Mouse (Mus musculus) induced T-regulatory cell, adult 2 months (primary cell): ENCODE data around the gene Atp11a.

Experiments
- DNase-seq: peaks from one replicate; pipeline ENCODE4 v3.0.0-alpha.2; 2012; ENCODE audit warnings: low read depth

The Atp11a gene

DNA sequence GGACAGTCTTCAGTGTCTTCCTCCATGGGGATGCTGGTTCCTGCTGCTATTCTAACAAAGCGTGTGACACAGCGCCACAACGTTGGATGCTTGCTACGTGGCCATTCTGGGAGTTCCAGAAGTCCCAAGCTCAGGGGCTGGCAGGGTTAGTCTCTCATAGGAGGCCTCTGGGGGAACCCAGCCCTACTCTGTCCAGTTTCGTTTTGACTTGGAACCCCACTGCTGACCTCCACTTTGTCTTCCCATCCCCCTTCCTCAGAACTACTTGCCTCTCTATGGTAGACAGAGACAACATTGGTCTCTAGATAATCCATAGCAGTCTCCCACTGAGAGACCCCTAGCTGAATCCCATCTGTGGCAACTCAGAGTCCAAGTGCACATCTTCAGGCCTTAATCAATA is 149.8 kb downstream of the Atp11a start:
- DNase-seq, result no peak

DNA sequence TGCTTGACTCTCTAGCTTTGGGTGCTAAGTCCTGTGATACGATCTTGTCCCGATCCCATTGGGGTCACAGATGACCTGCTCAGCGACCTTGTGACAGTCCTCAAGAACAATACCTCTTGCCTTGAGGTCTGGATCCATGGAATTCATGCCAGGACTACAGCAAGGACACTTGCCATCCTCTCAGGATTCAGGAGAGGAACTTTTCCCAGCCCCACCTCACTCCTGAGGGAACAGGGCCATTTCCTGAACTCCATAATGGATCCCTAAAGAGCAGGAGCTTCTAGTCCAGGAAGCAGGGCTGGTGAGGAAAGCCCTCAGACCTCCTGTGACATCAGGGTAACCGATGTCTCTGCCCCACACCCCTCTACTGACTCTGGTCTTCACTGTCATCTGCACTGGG is 150.9 kb downstream of the Atp11a start:
- no peak for DNase-seq

DNA sequence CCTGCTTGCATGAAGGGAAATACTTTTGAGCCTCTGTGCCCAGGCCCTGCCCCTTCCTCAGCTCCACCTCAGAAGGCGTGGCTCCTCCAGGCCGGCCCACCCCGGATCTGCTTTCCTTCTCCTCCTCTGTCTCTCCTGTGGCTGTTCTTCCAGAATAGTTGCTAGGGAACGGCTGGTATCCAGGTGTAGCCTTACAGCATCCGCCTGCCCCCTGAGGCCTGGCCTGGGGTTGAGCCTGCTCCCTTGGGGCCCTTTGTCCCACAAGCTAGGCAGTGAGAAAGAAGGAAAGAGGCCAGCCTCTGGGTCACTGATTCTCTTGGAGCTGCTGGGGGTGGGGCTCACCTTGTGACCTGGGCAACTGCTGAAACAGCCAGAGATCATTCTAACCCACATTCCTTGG is 155.2 kb downstream of the Atp11a start:
- DNase-seq, result no peak

DNA sequence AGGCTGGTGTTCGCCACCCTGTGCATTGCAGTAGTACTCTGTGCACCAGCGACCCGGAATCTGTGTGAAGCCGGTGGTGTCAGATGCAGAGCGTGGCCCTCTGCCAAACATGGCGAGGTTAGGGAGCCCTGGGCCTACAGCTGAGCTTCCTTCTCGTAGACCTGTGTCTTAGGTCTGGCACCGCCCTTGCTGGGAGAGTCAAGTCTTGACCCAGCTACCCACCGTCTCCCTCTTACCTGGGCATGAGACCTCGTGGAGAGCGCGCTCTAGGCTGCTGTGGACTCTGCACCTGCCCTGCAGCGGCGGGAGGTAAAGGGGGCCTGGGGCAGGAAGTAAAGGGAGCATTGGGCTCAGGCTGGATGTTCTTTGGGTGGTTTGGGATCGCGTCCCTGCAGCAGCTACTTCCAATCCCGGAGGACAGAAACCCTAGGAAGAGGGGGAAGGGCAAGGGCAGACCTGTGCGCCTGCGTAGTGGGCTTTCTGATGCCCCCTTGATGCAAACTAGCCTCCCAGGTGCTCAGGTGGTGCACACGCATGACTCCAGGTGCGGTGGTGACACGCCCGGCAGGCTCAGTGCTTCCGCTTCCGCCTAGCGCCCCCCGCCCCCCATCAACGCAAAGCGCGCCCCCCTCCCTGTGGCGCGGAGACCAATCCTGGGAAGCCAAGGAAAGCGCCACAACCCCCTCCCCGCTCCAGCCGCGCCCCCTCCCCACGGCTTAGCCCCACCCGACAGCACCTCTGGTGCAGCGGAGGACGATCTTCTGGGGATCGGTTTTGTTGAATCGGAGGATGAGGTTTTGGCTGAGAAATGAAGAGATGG is 158.6 kb downstream of the Atp11a start:
- no peak for DNase-seq

DNA sequence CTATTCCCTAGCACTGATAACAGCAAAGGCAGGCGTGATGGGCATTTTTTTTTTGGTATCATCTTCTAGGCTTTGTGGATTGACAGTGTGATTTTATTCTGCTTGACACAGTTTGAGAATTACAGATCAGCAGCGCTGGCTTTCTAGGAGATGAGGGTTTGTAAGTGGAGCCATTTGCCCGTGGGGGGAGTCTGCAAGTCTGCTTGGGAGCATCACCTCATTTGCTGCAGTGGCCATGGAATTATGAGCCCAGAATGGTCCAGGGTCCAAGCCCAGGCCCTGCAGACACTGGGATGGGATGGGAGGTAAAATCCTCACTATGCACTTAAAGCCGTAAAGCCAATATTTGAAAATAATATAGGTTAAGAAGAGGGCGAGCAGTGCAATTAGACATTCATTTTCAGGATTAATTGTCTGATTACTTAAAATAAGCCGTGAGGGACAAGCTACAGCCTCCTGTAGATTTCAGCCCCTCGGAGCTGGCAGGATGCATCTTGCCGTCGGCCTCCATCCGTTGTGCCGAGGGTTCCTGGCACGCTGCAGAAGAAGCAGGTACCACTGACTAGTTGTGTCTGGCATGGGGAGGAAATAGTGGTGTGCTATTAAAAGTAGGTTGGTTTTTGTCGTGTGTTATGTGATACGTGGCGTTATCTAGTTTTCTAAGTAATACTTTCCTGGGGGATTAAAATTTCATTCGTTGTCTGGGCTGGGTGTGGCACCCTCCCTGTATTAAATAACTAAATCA is 159.5 kb downstream of the Atp11a start:
- DNase-seq, result no peak

DNA sequence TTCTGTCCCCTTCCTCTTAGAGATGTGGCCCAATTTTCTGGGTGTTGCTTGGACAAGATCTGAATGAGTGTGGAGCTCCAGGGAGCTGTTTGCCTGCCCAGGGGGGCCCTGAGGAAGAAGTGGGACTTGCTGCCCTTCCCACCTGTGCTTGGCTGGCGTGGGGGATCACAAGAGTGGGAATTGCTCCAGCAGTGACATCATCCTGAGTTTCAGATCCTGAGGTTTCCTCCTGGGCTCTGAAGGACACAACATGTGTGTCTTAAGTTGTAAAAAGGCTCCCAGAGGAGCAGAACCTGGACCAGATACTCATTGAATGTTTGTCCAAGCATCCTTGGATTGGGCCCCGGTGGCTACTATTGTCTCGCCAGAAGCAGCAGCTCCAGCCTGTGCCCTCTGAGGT is 160.2 kb downstream of the Atp11a start:
- DNase-seq, result no peak

DNA sequence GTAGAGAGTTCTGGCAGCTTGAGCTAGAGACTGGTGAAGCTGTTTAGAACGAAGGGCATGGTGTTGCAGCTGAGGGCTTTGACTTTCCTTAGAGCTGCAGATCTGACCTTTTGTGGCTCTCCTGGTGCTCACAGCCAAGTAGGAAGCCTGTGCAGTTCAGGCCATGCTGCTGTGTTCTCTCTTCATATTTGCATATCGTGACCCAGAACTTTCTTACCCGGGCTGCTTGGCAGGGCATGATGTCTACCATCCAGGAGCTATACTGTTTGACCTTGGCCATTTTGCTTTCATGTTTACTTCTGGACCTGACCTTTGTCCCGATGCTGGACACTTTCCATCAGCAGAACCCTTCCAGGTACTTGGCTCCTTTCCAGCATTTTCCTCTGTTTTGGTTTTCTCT is 161.0 kb downstream of the Atp11a start:
- no peak for DNase-seq
